Mouse (Mus musculus) heart, postnatal 0 days (tissue): Measurements from ENCODE around the gene Sh3gl1.

Source experiments
- CTCF ChIP-seq: IDR thresholded peaks from 2 replicates; pipeline ENCODE4 v1.5.1; 2016; ENCODE audit warnings: antibody characterized with exemption, control low read depth, low read depth
- EP300 ChIP-seq: IDR thresholded peaks from 2 replicates; pipeline ENCODE4 v1.6.1; 2016; ENCODE audit warnings: antibody characterized with exemption, low read depth

DNA sequence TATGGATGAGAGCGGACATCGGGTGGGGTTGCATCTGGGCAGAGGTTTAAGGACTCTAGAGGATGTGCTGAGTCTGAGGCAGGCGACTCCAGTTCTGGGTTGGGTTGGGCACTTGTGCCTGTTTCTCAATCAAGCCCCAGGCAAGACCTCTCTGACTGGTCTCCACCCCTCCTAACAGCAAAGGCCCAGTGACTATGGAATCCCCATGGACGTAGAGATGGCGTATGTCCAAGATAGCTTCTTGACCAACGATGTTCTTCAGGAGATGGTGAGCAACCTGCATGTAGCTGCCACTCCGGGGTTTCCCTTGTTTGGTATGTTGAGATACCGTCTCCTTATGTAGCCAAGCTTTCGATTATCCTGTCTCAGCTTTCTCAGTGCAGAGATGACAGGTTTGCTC lies 21.1 kb downstream of the Sh3gl1 start:
- no peak for TF ChIP-seq EP300
- TF ChIP-seq CTCF, result no peak
